In the genomic region with DNA sequence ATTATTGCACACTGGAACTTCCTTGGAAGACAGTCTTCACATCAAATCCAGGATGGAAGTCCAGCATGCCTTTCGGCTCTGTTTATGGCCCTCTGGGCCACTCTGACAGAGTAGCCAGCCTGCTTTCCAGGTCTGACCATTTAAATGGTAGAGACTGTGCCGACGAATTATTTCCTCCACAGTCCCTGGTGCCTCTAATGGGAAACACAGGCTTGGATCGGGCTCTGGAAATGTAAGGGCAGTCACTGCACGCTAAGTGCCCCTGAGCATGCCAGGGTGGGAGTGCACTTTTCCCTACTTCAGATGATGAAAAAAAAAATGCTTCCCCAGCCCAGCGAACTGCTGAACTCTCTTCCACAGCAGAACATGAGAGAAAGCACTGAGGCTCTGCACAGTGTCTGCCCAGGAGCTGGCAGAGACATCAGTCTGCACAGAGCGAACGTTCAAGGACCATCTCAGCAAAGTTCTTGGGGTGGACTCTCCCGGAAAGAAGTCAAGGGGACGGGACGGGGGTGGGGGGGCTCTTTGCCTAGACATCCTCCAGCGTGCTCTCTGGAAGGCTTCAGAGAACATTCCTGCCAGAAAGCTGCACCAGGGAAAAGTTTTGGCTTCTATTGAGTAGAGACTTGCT, we compare ENCODE assay signal across 27 mouse cellular contexts. TPM values are rescaled to one million over a fixed set of nuclear protein-coding genes. Genes with fewer than 3 reads are reported as not detected.
A peak's percentile ranks its signal among the peaks of the same experiment; 100 is the strongest.
DNase-seq lines count a peak whose midpoint lies in the region; ATAC-seq and TF ChIP-seq lines count a peak whose summit lies in the region.
"Had no signal": no experiment of that assay in that cellular context is flagged by ENCODE, and none has a peak within 500 bp of the region (broad histone marks: within the 10 kb centered on the region; RNA-seq: fewer than 3 reads in every experiment).

No protein-coding gene starts in this region.

- 0 out of 2 replicates have a peak overlapping the region, but pooled peaks have one; percentile 3 for H3K4me2 ChIP-seq in lung, embryonic 16.5 days (ENCODE audit: low read depth, low read length)
- peak overlapping the region; percentile 26; the same call in 1 of the 2 replicates for H3K4me2 ChIP-seq in stomach, postnatal 0 days (replicated peaks; ENCODE audit: low read depth)
- H3K4me2 ChIP-seq: forebrain, embryonic 13.5 days; hindbrain, embryonic 12.5 days; liver, embryonic 11.5 days; midbrain, embryonic 13.5 days had no signal

- no peak overlapping the region for H3K9ac ChIP-seq in lung, embryonic 16.5 days (ENCODE audit: low read length)
- H3K9ac ChIP-seq in stomach, postnatal 0 days (ENCODE audit: low read length), result no peak overlapping the region
- H3K9ac ChIP-seq: forebrain, embryonic 13.5 days; hindbrain, embryonic 12.5 days; midbrain, embryonic 13.5 days had no signal

- no peaks in the 10 kb centered on the region for H3K27me3 ChIP-seq in lung, embryonic 16.5 days (ENCODE audit: control insufficient read depth, insufficient read depth, low read depth, low read length)
- no peaks in the 10 kb centered on the region for H3K27me3 ChIP-seq in stomach, postnatal 0 days (ENCODE audit: control insufficient read depth, insufficient read depth, low read length)
- H3K27me3 ChIP-seq: forebrain, embryonic 13.5 days; hindbrain, embryonic 12.5 days; midbrain, embryonic 13.5 days had no signal

- H3K27ac ChIP-seq in lung, embryonic 16.5 days (ENCODE audit: low read length), result no peak overlapping the region
- no peak overlapping the region; the same call in 1 of the 2 replicates for H3K27ac ChIP-seq in stomach, postnatal 0 days (replicated peaks)
- H3K27ac ChIP-seq: forebrain, embryonic 13.5 days; hindbrain, embryonic 12.5 days; layer of hippocampus, adult 2 months; midbrain, embryonic 13.5 days had no signal

- TF ChIP-seq EP300 in stomach, postnatal 0 days (optimal IDR thresholded peaks at IDR 0.05), result no peak

- no peak for TF ChIP-seq CTCF in stomach, postnatal 0 days (IDR thresholded peaks at IDR 0.05; ENCODE audit: low read depth)

- no peaks in the 10 kb centered on the region for H3K9me3 ChIP-seq in lung, embryonic 16.5 days (ENCODE audit: control insufficient read depth, low read length)
- no peaks in the 10 kb centered on the region for H3K9me3 ChIP-seq in stomach, postnatal 0 days (ENCODE audit: control insufficient read depth, low read length)
- H3K9me3 ChIP-seq: forebrain, embryonic 13.5 days; hindbrain, embryonic 12.5 days; midbrain, embryonic 13.5 days had no signal

- peaks cover 3% of the 10 kb centered on the region; the same call in 1 of the 2 replicates for H3K4me1 ChIP-seq in lung, embryonic 16.5 days (replicated peaks; ENCODE audit: control insufficient read depth, insufficient read depth, low read length)
- H3K4me1 ChIP-seq in stomach, postnatal 0 days (replicated peaks; ENCODE audit: control insufficient read depth, insufficient read depth), result no peaks in the 10 kb centered on the region
- H3K4me1 ChIP-seq: forebrain, embryonic 13.5 days; midbrain, embryonic 13.5 days had no signal

- peak; percentile 40 for DNase-seq in adrenal gland, adult 2 months
- no peak for DNase-seq in adrenal gland, postnatal 4 days (ENCODE audit: low spot score in 2 of 2)
- peak; percentile 82 for DNase-seq in heart, adult 11 months
- DNase-seq in heart, postnatal 14 days, result no peak
- no peak for DNase-seq in lung, postnatal 4 days
- DNase-seq in stomach, postnatal 0 days (ENCODE audit: low spot score), result no peak
- DNase-seq in left cerebral cortex, adult 18-20 months (ENCODE audit: low spot score in 2 of 2), result no peak
- DNase-seq: cerebellum, adult 2 months; kidney, postnatal 10 days; lung, adult 2 months; right cerebral cortex, postnatal 4 days; thymus, adult 2 months had no signal

- ATAC-seq in lung, embryonic 16.5 days (ENCODE audit: low read depth), result 0 out of 2 replicates have a peak, but pooled peaks have one; percentile 12
- ATAC-seq in stomach, postnatal 0 days (ENCODE audit: low FRiP score, low TSS enrichment), result no peak
- ATAC-seq: forebrain, embryonic 13.5 days; inflammation-experienced regulatory T-cells, adult 6 months; midbrain, embryonic 13.5 days had no signal

- intact Hi-C loops in heart, postnatal 14 days (cut with DNase I), result no loop called here

- WGBS in lung, embryonic 16.5 days, result 56% methylated on average over 12 of the region's 12 CpGs
- 52% methylated on average over 12 of the region's 12 CpGs for WGBS in stomach, postnatal 0 days

- no peak overlapping the region for H3K4me3 ChIP-seq in lung, embryonic 16.5 days (ENCODE audit: low read length)
- no peak overlapping the region for H3K4me3 ChIP-seq in stomach, postnatal 0 days (ENCODE audit: low read depth, low read length)
- H3K4me3 ChIP-seq: forebrain, embryonic 13.5 days; hindbrain, embryonic 12.5 days; layer of hippocampus, adult 2 months; midbrain, embryonic 13.5 days had no signal

- no peaks in the 10 kb centered on the region for H3K36me3 ChIP-seq in lung, embryonic 16.5 days (ENCODE audit: control insufficient read depth, insufficient read depth, low read length)
- H3K36me3 ChIP-seq in stomach, postnatal 0 days (ENCODE audit: control insufficient read depth, insufficient read depth, low read length), result no peaks in the 10 kb centered on the region
- H3K36me3 ChIP-seq: hindbrain, embryonic 12.5 days; midbrain, embryonic 13.5 days had no signal

RNA-seq across cellular contexts. Expression of a gene that starts 8.3 kb away (rescaled TPM):
- total RNA-seq in adrenal gland, adult 2 months (2021), result not detected
- polyA plus RNA-seq in adrenal gland, adult 2 months (2012; rRNA removed), result not detected in 2 replicates
- total RNA-seq in adrenal gland, postnatal 4 days (2021), result not detected
- total RNA-seq in heart, postnatal 14 days (2021), result not detected
- polyA plus RNA-seq in lung, embryonic 16.5 days (2015; fragmentation: Nextera tagmentation; extraction: Ambion mirVana), result not detected in 2 replicates
- polyA plus RNA-seq in stomach, postnatal 0 days (2015; fragmentation: Nextera tagmentation; extraction: Ambion mirVana), result 0.16 TPM in 1 of 2 replicates, not detected in the other
- not detected for total RNA-seq in left cerebral cortex, adult 18-20 months (2021)
- total RNA-seq: adrenal gland, adult 18-20 months; common myeloid progenitor, adult 5-6 weeks; gastrocnemius, postnatal 4 days; layer of hippocampus, adult 2 months; left cerebral cortex, adult 8-10 months; megakaryocyte progenitor cell, adult 5-6 weeks; MEL; neutrophil, adult 5-6 weeks had no signal
- polyA plus RNA-seq: cerebellum, adult 2 months; forebrain, embryonic 13.5 days; heart, postnatal 0 days; hindbrain, embryonic 12.5 days; inflammation-experienced regulatory T-cells, adult 6 months; liver, embryonic 11.5 days; lung, adult 2 months; midbrain, embryonic 13.5 days; thymus, adult 2 months had no signal

RNA-seq across cellular contexts. Expression of a gene that starts 13.7 kb away (rescaled TPM):
- 10 to 100 TPM; 23.7 to 35.2 TPM for total RNA-seq in adrenal gland, adult 2 months (2021)
- polyA plus RNA-seq in adrenal gland, adult 2 months (2012; rRNA removed), result 7.7 and 7.9 TPM in 2 replicates
- 10 to 100 TPM; 32.8 to 36.2 TPM for total RNA-seq in adrenal gland, postnatal 4 days (2021)
- 1 to 10 TPM; 1.1 to 1.8 TPM for total RNA-seq in heart, postnatal 14 days (2021)
- 11.5 and 12.1 TPM in 2 replicates for polyA plus RNA-seq in lung, embryonic 16.5 days (2015; fragmentation: Nextera tagmentation; extraction: Ambion mirVana)
- polyA plus RNA-seq in stomach, postnatal 0 days (2015; fragmentation: Nextera tagmentation; extraction: Ambion mirVana), result 15.0 and 16.9 TPM in 2 replicates
- 1 to 10 TPM; 5.2 to 5.9 TPM for total RNA-seq in left cerebral cortex, adult 18-20 months (2021)

Comparison
In these comparisons a context has a peak if more than half of its experiments do, and no peak if none do; other contexts are left out.
1. DNase-seq: peak in adrenal gland, adult 2 months (single experiment) and heart, adult 11 months (single experiment); none in adrenal gland, postnatal 4 days (0 of 2), heart, postnatal 14 days (0 of 2), lung, postnatal 4 days (0 of 2), stomach, postnatal 0 days (single experiment) and left cerebral cortex, adult 18-20 months (0 of 2).